ENCODE assay signal across 14 mouse cellular contexts in genomic region chr11:119557940-119558869, GRCm38 (mm10). TPM values are rescaled to one million over a fixed set of nuclear protein-coding genes. Genes with fewer than 3 reads are reported as not detected.
DNase-seq lines count a peak whose midpoint lies in the region; ATAC-seq lines count a peak whose summit lies in the region.
"Had no signal": no experiment of that assay in that cellular context is flagged by ENCODE, and none has a peak within 500 bp of the region (broad histone marks: within the 10 kb centered on the region; RNA-seq: fewer than 3 reads in every experiment).

No protein-coding gene starts in this region.

- peak overlapping the region; percentile 30 for H3K9ac ChIP-seq in embryonic facial prominence, embryonic 11.5 days (replicated peaks; ENCODE audit: low read length)
- peak overlapping the region; percentile 53 for H3K9ac ChIP-seq in hindbrain, embryonic 12.5 days
- peak overlapping the region; percentile 1; the same call in 1 of the 2 replicates for H3K9ac ChIP-seq in midbrain, embryonic 14.5 days (replicated peaks; ENCODE audit: low read length)
- H3K9ac ChIP-seq: stomach, embryonic 15.5 days had no signal

- no peaks in the 10 kb centered on the region for H3K36me3 ChIP-seq in heart, embryonic 10.5 days
- no peaks in the 10 kb centered on the region for H3K36me3 ChIP-seq in embryonic facial prominence, embryonic 11.5 days (replicated peaks; ENCODE audit: control insufficient read depth, insufficient read depth, low read depth, low read length)
- H3K36me3 ChIP-seq in hindbrain, embryonic 12.5 days: no peaks in the 10 kb centered on the region
- H3K36me3 ChIP-seq in midbrain, embryonic 14.5 days (ENCODE audit: control insufficient read depth, insufficient read depth, low read length): no peaks in the 10 kb centered on the region
- H3K36me3 ChIP-seq: stomach, embryonic 15.5 days had no signal

- peak overlapping the region; percentile 75 for H3K27ac ChIP-seq in heart, embryonic 10.5 days
- peak overlapping the region; percentile 41; the same call in 1 of the 2 replicates for H3K27ac ChIP-seq in embryonic facial prominence, embryonic 11.5 days (replicated peaks; ENCODE audit: low read depth, low read length)
- peak overlapping the region; percentile 95 for H3K27ac ChIP-seq in hindbrain, embryonic 12.5 days
- H3K27ac ChIP-seq in midbrain, embryonic 14.5 days (replicated peaks; ENCODE audit: low read depth, low read length): peak overlapping the region; percentile 93
- H3K27ac ChIP-seq: stomach, embryonic 15.5 days had no signal

- H3K4me1 ChIP-seq in heart, embryonic 10.5 days: peaks cover 48% of the 10 kb centered on the region
- peaks cover 2% of the 10 kb centered on the region; the same call in 1 of the 2 replicates for H3K4me1 ChIP-seq in embryonic facial prominence, embryonic 11.5 days (ENCODE audit: control insufficient read depth, insufficient read depth, low read length)
- H3K4me1 ChIP-seq in hindbrain, embryonic 12.5 days: peaks cover 37% of the 10 kb centered on the region
- peaks cover 28% of the 10 kb centered on the region for H3K4me1 ChIP-seq in midbrain, embryonic 14.5 days (ENCODE audit: control insufficient read depth, insufficient read depth, low read length)

- DNase-seq in heart, embryonic 10.5 days (ENCODE audit: low spot score): no peak
- no peak for DNase-seq in heart, postnatal 25 days (ENCODE audit: low spot score)
- peak; percentile 49 for DNase-seq in embryonic facial prominence, embryonic 11.5 days (ENCODE audit: low spot score)
- peak; percentile 80 for DNase-seq in midbrain, embryonic 14.5 days
- DNase-seq in frontal cortex, postnatal 36 days (ENCODE audit: low spot score in 2 of 2): no peak
- no peak for DNase-seq in thymus, postnatal 4 days
- DNase-seq: adrenal gland, postnatal 25 days; cerebellum, postnatal 14 days; heart, postnatal 10 days; kidney, postnatal 36 days had no signal

- 35% methylated on average over 16 of the region's 17 CpGs for WGBS in heart, embryonic 10.5 days
- 21% methylated on average over 16 of the region's 17 CpGs for WGBS in embryonic facial prominence, embryonic 11.5 days
- 18% methylated on average over 15 of the region's 17 CpGs for WGBS in hindbrain, embryonic 12.5 days
- WGBS in midbrain, embryonic 14.5 days: 7% methylated on average over 16 of the region's 17 CpGs

- H3K9me3 ChIP-seq in heart, embryonic 10.5 days: no peaks in the 10 kb centered on the region
- H3K9me3 ChIP-seq in embryonic facial prominence, embryonic 11.5 days (replicated peaks; ENCODE audit: control insufficient read depth, low read length): no peaks in the 10 kb centered on the region
- H3K9me3 ChIP-seq in hindbrain, embryonic 12.5 days (replicated peaks): no peaks in the 10 kb centered on the region
- no peaks in the 10 kb centered on the region for H3K9me3 ChIP-seq in midbrain, embryonic 14.5 days (ENCODE audit: control insufficient read depth, low read length)
- H3K9me3 ChIP-seq: megakaryocyte, embryonic 14.5 days; stomach, embryonic 15.5 days had no signal

- ATAC-seq in embryonic facial prominence, embryonic 11.5 days (replicated peaks; ENCODE audit: insufficient number of reproducible peaks, low FRiP score, low TSS enrichment, low read depth): peak; percentile 70
- peak; percentile 41; the same call in 1 of the 2 replicates for ATAC-seq in hindbrain, embryonic 12.5 days (ENCODE audit: low FRiP score)
- ATAC-seq in midbrain, embryonic 14.5 days (ENCODE audit: low FRiP score, low TSS enrichment): peak; percentile 62
- ATAC-seq in megakaryocyte progenitor cell, adult 5-6 weeks (replicated peaks; ENCODE audit: poor library complexity): no peak

- intact Hi-C loops in heart, postnatal 25 days (cut with DNase I): no loop called here

- H3K4me2 ChIP-seq in embryonic facial prominence, embryonic 11.5 days (ENCODE audit: low read depth, low read length): peak overlapping the region; percentile 10
- peak overlapping the region; percentile 41 for H3K4me2 ChIP-seq in hindbrain, embryonic 12.5 days (replicated peaks)
- peak overlapping the region; percentile 45 for H3K4me2 ChIP-seq in midbrain, embryonic 14.5 days (ENCODE audit: low read length)
- H3K4me2 ChIP-seq: stomach, embryonic 15.5 days had no signal

- peaks cover 67% of the 10 kb centered on the region for H3K27me3 ChIP-seq in heart, embryonic 10.5 days (ENCODE audit: insufficient read depth, poor library complexity, severe bottlenecking)
- no peaks in the 10 kb centered on the region; the same call in 1 of the 2 replicates for H3K27me3 ChIP-seq in embryonic facial prominence, embryonic 11.5 days (ENCODE audit: control insufficient read depth, insufficient read depth, low read length)
- H3K27me3 ChIP-seq in hindbrain, embryonic 12.5 days: peaks cover 49% of the 10 kb centered on the region
- H3K27me3 ChIP-seq in midbrain, embryonic 14.5 days (ENCODE audit: control insufficient read depth, insufficient read depth, low read length): 0 out of 2 replicates have a peak, but pooled peaks cover 6% of the 10 kb centered on the region
- H3K27me3 ChIP-seq: stomach, embryonic 15.5 days had no signal

- peak overlapping the region; percentile 36; the same call in 1 of the 2 replicates for H3K4me3 ChIP-seq in heart, embryonic 10.5 days
- no peak overlapping the region for H3K4me3 ChIP-seq in embryonic facial prominence, embryonic 11.5 days (ENCODE audit: low read depth, low read length)
- H3K4me3 ChIP-seq in hindbrain, embryonic 12.5 days: no peak overlapping the region
- no peak overlapping the region for H3K4me3 ChIP-seq in midbrain, embryonic 14.5 days (replicated peaks; ENCODE audit: low read depth, low read length)
- H3K4me3 ChIP-seq: megakaryocyte, embryonic 14.5 days; stomach, embryonic 15.5 days had no signal

RNA-seq across cellular contexts. Expression of gene Nptx1, which starts 10.7 kb away (rescaled TPM):
- polyA plus RNA-seq in heart, embryonic 10.5 days (2016; fragmentation: Nextera tagmentation; extraction: Ambion mirVana): 0.49 and 0.88 TPM in 2 replicates
- under 1 TPM; 0.26 to 0.34 TPM for total RNA-seq in heart, postnatal 25 days (2021)
- 1.8 and 2.2 TPM in 2 replicates for polyA plus RNA-seq in embryonic facial prominence, embryonic 11.5 days (2014; fragmentation: Nextera tagmentation; extraction: Ambion mirVana)
- polyA plus RNA-seq in hindbrain, embryonic 12.5 days (2016; fragmentation: Nextera tagmentation; extraction: Ambion mirVana): 14.8 and 15.2 TPM in 2 replicates
- 10.1 and 11.3 TPM in 2 replicates for polyA plus RNA-seq in midbrain, embryonic 14.5 days (2014; fragmentation: Nextera tagmentation; extraction: Ambion mirVana)
- not detected in 2 replicates for total RNA-seq in megakaryocyte progenitor cell, adult 5-6 weeks (2015)
- total RNA-seq in megakaryocyte progenitor cell, adult 5-6 weeks (2017): not detected in 2 replicates

RNA-seq across cellular contexts. Expression of gene Rptor, which starts 44.5 kb away (rescaled TPM):
- 11.8 and 15.6 TPM in 2 replicates for polyA plus RNA-seq in heart, embryonic 10.5 days (2016; fragmentation: Nextera tagmentation; extraction: Ambion mirVana)
- total RNA-seq in heart, postnatal 25 days (2021): 10 to 100 TPM; 32.5 to 34.4 TPM
- 10.1 and 10.4 TPM in 2 replicates for polyA plus RNA-seq in embryonic facial prominence, embryonic 11.5 days (2014; fragmentation: Nextera tagmentation; extraction: Ambion mirVana)
- polyA plus RNA-seq in hindbrain, embryonic 12.5 days (2016; fragmentation: Nextera tagmentation; extraction: Ambion mirVana): 17.4 and 18.3 TPM in 2 replicates
- 10.8 and 12.4 TPM in 2 replicates for polyA plus RNA-seq in midbrain, embryonic 14.5 days (2014; fragmentation: Nextera tagmentation; extraction: Ambion mirVana)
- total RNA-seq in megakaryocyte progenitor cell, adult 5-6 weeks (2015): 14.0 and 16.1 TPM in 2 replicates
- 13.2 and 17.8 TPM in 2 replicates for total RNA-seq in megakaryocyte progenitor cell, adult 5-6 weeks (2017)

Comparison
In these comparisons a context has a peak if more than half of its experiments do, and no peak if none do; other contexts are left out.
1. DNase-seq: peak in embryonic facial prominence, embryonic 11.5 days (single experiment) and midbrain, embryonic 14.5 days (single experiment); none in heart, embryonic 10.5 days (single experiment), heart, postnatal 25 days (single experiment), frontal cortex, postnatal 36 days (0 of 2) and thymus, postnatal 4 days (single experiment).
2. H3K27ac ChIP-seq: peak in every context shown above with its lines; median percentile 95 in hindbrain, embryonic 12.5 days; 93 in midbrain, embryonic 14.5 days; 75 in heart, embryonic 10.5 days; 41 in embryonic facial prominence, embryonic 11.5 days.
3. H3K9ac ChIP-seq: peak in every context shown above with its lines; median percentile 53 in hindbrain, embryonic 12.5 days; 30 in embryonic facial prominence, embryonic 11.5 days; 1 in midbrain, embryonic 14.5 days.
4. Peak in every context shown above with its lines, with median percentiles within 50 percentile points of each other: H3K4me2 ChIP-seq.